Comparison of ENCODE assay signal across 10 mouse cellular contexts in the genomic region with DNA sequence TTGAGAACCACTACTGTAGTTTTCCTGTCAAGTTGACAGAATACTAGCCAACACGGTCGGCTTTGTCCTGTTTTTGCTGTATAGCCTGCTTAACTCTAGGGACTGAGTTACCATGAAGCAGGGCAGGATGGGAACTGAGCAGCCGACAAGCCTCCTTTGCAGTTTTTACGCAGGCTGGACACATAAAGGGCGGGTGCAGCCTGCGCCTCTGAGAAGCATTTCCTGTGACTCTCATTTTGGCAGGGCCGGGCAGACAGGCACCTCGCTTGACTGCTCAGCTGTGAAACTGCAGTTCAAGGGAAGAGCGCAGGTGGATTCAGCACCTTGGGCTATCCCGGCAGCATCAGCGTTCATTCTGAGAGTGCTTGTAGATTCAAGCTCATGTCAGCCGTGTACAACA. TPM values are rescaled to one million over a fixed set of nuclear protein-coding genes. Genes with fewer than 3 reads are reported as not detected.
DNase-seq lines count a peak whose midpoint lies in the region; ATAC-seq and TF ChIP-seq lines count a peak whose summit lies in the region.
"Had no signal": no experiment of that assay in that cellular context is flagged by ENCODE, and none has a peak within 500 bp of the region (broad histone marks: within the 10 kb centered on the region; RNA-seq: fewer than 3 reads in every experiment).

No protein-coding gene starts in this region.

- TF ChIP-seq EP300 in ES-Bruce4 (IDR thresholded peaks at IDR 0.05; ENCODE audit: insufficient read depth, low read depth, low read length) = 0 out of 2 replicates have a peak, but pooled peaks have one; percentile 30
- TF ChIP-seq EP300 in heart, postnatal 0 days (IDR thresholded peaks at IDR 0.05; ENCODE audit: low read depth) = no peak

- no peak for ATAC-seq in heart, postnatal 0 days (ENCODE audit: insufficient read depth, low read depth)
- ATAC-seq in forebrain, postnatal 0 days = no peak

- intact Hi-C loops in gastrocnemius, postnatal 14 days (cut with DNase I; ENCODE audit: low total_unique reads) = no loop called here

- H3K9me3 ChIP-seq in ES-Bruce4 (replicated peaks; ENCODE audit: control insufficient read depth, insufficient read depth, low read length, poor library complexity, severe bottlenecking) = no peaks in the 10 kb centered on the region
- H3K9me3 ChIP-seq in heart, postnatal 0 days (replicated peaks; ENCODE audit: control insufficient read depth, low read length) = no peaks in the 10 kb centered on the region
- H3K9me3 ChIP-seq in forebrain, postnatal 0 days (ENCODE audit: low read length) = no peaks in the 10 kb centered on the region
- H3K9me3 ChIP-seq: embryonic facial prominence, embryonic 12.5 days; liver, embryonic 13.5 days had no signal

- no peak overlapping the region for H3K4me2 ChIP-seq in heart, postnatal 0 days (ENCODE audit: low read depth, low read length)
- no peak overlapping the region for H3K4me2 ChIP-seq in forebrain, postnatal 0 days (ENCODE audit: low read depth)
- H3K4me2 ChIP-seq: embryonic facial prominence, embryonic 12.5 days; liver, embryonic 13.5 days had no signal

- H3K27ac ChIP-seq in ES-Bruce4 (ENCODE audit: insufficient read depth, low read length) = no peak overlapping the region
- H3K27ac ChIP-seq in heart, postnatal 0 days (ENCODE audit: low read depth) = 0 out of 2 replicates have a peak overlapping the region, but pooled peaks have one; percentile 13
- no peak overlapping the region for H3K27ac ChIP-seq in forebrain, postnatal 0 days (ENCODE audit: low read depth, low read length)
- H3K27ac ChIP-seq: embryonic facial prominence, embryonic 12.5 days; liver, embryonic 13.5 days had no signal

- no peak overlapping the region for H3K9ac ChIP-seq in ES-Bruce4 (ENCODE audit: low read depth, poor library complexity, severe bottlenecking)
- H3K9ac ChIP-seq in heart, postnatal 0 days (replicated peaks; ENCODE audit: low read depth, low read length) = no peak overlapping the region
- H3K9ac ChIP-seq in forebrain, postnatal 0 days = no peak overlapping the region
- H3K9ac ChIP-seq: embryonic facial prominence, embryonic 12.5 days; liver, embryonic 13.5 days had no signal

- no peaks in the 10 kb centered on the region for H3K27me3 ChIP-seq in ES-Bruce4 (ENCODE audit: control insufficient read depth, insufficient read depth, low read length, poor library complexity, severe bottlenecking)
- no peaks in the 10 kb centered on the region for H3K27me3 ChIP-seq in heart, postnatal 0 days (ENCODE audit: control insufficient read depth, insufficient read depth, low read length)
- H3K27me3 ChIP-seq in forebrain, postnatal 0 days (ENCODE audit: insufficient read depth, low read length) = no peaks in the 10 kb centered on the region
- H3K27me3 ChIP-seq: embryonic facial prominence, embryonic 12.5 days; liver, embryonic 13.5 days had no signal

- no peak for TF ChIP-seq POLR2A in ES-Bruce4 (IDR thresholded peaks at IDR 0.05; ENCODE audit: insufficient read depth, low read length)

- TF ChIP-seq CTCF in ES-Bruce4 (IDR thresholded peaks at IDR 0.05; ENCODE audit: low read depth, low read length) = no peak
- no peak for TF ChIP-seq CTCF in heart, postnatal 0 days (IDR thresholded peaks at IDR 0.05; ENCODE audit: low read depth)
- no peak for TF ChIP-seq CTCF in forebrain, postnatal 0 days (IDR thresholded peaks at IDR 0.05; ENCODE audit: low read depth)

- DNase-seq in adrenal gland, adult 2 months = peak; percentile 41
- DNase-seq in adrenal gland, postnatal 4 days (ENCODE audit: low spot score in 2 of 2) = no peak
- DNase-seq in heart, postnatal 0 days (ENCODE audit: low spot score) = no peak
- DNase-seq in lung, postnatal 10 days = peak; percentile 68
- DNase-seq in thymus, postnatal 25 days = peak; percentile 73
- no peak for DNase-seq in gastrocnemius, postnatal 14 days
- DNase-seq in forebrain, postnatal 0 days = no peak
- DNase-seq: liver, embryonic 13.5 days had no signal

- H3K4me3 ChIP-seq in ES-Bruce4 (ENCODE audit: low read depth, low read length) = no peak overlapping the region
- H3K4me3 ChIP-seq in heart, postnatal 0 days (ENCODE audit: low read depth, low read length) = no peak overlapping the region
- no peak overlapping the region for H3K4me3 ChIP-seq in forebrain, postnatal 0 days (ENCODE audit: low read depth, low read length)
- H3K4me3 ChIP-seq: embryonic facial prominence, embryonic 12.5 days; liver, embryonic 13.5 days had no signal

- H3K36me3 ChIP-seq in ES-Bruce4 (ENCODE audit: control insufficient read depth, insufficient read depth, low read length, poor library complexity, severe bottlenecking) = no peaks in the 10 kb centered on the region
- H3K36me3 ChIP-seq in heart, postnatal 0 days (replicated peaks; ENCODE audit: control insufficient read depth, insufficient read depth, low read length) = no peaks in the 10 kb centered on the region; the same call in 1 of the 2 replicates
- no peaks in the 10 kb centered on the region for H3K36me3 ChIP-seq in forebrain, postnatal 0 days (ENCODE audit: insufficient read depth)
- H3K36me3 ChIP-seq: embryonic facial prominence, embryonic 12.5 days; liver, embryonic 13.5 days had no signal

- WGBS in heart, postnatal 0 days = 57% methylated on average over 12 of the region's 12 CpGs
- 72% methylated on average over 12 of the region's 12 CpGs for WGBS in forebrain, postnatal 0 days

- peaks cover 3% of the 10 kb centered on the region for H3K4me1 ChIP-seq in ES-Bruce4 (ENCODE audit: control insufficient read depth, insufficient read depth, low read length)
- H3K4me1 ChIP-seq in heart, postnatal 0 days (ENCODE audit: control insufficient read depth, insufficient read depth) = peaks cover 31% of the 10 kb centered on the region
- no peaks in the 10 kb centered on the region; the same call in 1 of the 2 replicates for H3K4me1 ChIP-seq in forebrain, postnatal 0 days (ENCODE audit: insufficient read depth)
- H3K4me1 ChIP-seq: liver, embryonic 13.5 days had no signal

RNA-seq across cellular contexts. Expression of gene Akap2, which starts 35.9 kb away (rescaled TPM):
- 100 to 1,000 TPM in 1 of 2 experiments, 10 to 100 TPM in 1; 99.1 to 186 TPM for total RNA-seq in adrenal gland, adult 2 months (2021)
- 56.4 and 60.7 TPM in 2 replicates for polyA plus RNA-seq in adrenal gland, adult 2 months (2012; rRNA removed)
- 100 to 1,000 TPM; 106 to 114 TPM for total RNA-seq in adrenal gland, postnatal 4 days (2021)
- polyA plus RNA-seq in ES-Bruce4 (2011; ENCODE audit: insufficient read depth, insufficient read length, low read depth, missing spikeins) = 91.4 and 96.5 TPM in 2 replicates
- total RNA-seq in heart, postnatal 0 days (2014; rRNA removed; ENCODE audit: low replicate concordance) = 64.1 and 65.5 TPM in 2 replicates
- polyA plus RNA-seq in heart, postnatal 0 days (2015; fragmentation: Nextera tagmentation; extraction: Ambion mirVana) = 33.8 and 37.7 TPM in 2 replicates
- total RNA-seq in gastrocnemius, postnatal 14 days (2021) = 10 to 100 TPM; 36.1 to 37.1 TPM
- total RNA-seq in forebrain, postnatal 0 days (2014; rRNA removed) = 11.2 and 15.0 TPM in 2 replicates
- 4.5 and 7.0 TPM in 2 replicates for polyA plus RNA-seq in forebrain, postnatal 0 days (2015; fragmentation: Nextera tagmentation; extraction: Ambion mirVana)

Comparison
In these comparisons a context has a peak if more than half of its experiments do, and no peak if none do; other contexts are left out.
1. DNase-seq: peak in adrenal gland, adult 2 months (single experiment), lung, postnatal 10 days (single experiment) and thymus, postnatal 25 days (single experiment); none in adrenal gland, postnatal 4 days (0 of 2), heart, postnatal 0 days (single experiment), gastrocnemius, postnatal 14 days (single experiment) and forebrain, postnatal 0 days (single experiment).